Mouse (Mus musculus) small intestine, adult 2 months (tissue): ENCODE results near the gene Plp2.

Source experiments
- CTCF ChIP-seq: fragments of 200-500 bp; IDR thresholded peaks from 2 replicates; pipeline ENCODE4 v1.5.1; 2012; ENCODE audit warnings: low read depth, mild to moderate bottlenecking, control low read depth, inconsistent platforms, low read length, moderate library complexity, mixed read lengths; ENCODE audit not compliant: insufficient replicate concordance, insufficient read length; ENCODE audit errors: extremely low read depth
- POLR2A ChIP-seq: fragments of 200-500 bp; IDR thresholded peaks from 2 replicates; pipeline ENCODE4 v1.6.1; 2012; ENCODE audit warnings: low read depth, mild to moderate bottlenecking, control low read depth, inconsistent platforms, low read length, moderate library complexity

- no peak for TF ChIP-seq CTCF
- TF ChIP-seq POLR2A: no peak
These were observed 30.4 kb downstream of the Plp2 start for GRCm38 (mm10) chrX:7640785-7641184.
